Mouse (Mus musculus) lung, adult 2 months (tissue): Measurements from ENCODE around the gene Tnrc6c. TPM values are rescaled to one million over a fixed set of nuclear protein-coding genes. Genes with fewer than 3 reads are reported as not detected.

ENCODE experiments used
- DNase-seq: peaks from one replicate; pipeline ENCODE4 v3.0.0; 2022
- H3K4me1 ChIP-seq: fragments of 200-500 bp; 2 replicates; pipeline ENCODE4 v1.6.1; 2011; ENCODE audit warnings: low read length; ENCODE audit not compliant: control insufficient read depth, insufficient read depth
- H3K4me3 ChIP-seq: fragments of 200-500 bp; replicated peaks from 2 replicates; pipeline ENCODE3; 2011; ENCODE audit warnings: low read depth, mild to moderate bottlenecking, control low read depth, low read length; ENCODE audit errors: extremely low read depth
- CTCF ChIP-seq: fragments of 200-500 bp; IDR thresholded peaks from 2 replicates; pipeline ENCODE4 v1.5.1; 2011; ENCODE audit warnings: mild to moderate bottlenecking, low read length, control low read depth; ENCODE audit not compliant: insufficient read depth
- POLR2A ChIP-seq: fragments of 200-500 bp; IDR thresholded peaks from 2 replicates; pipeline ENCODE4 v1.6.1; 2011; ENCODE audit warnings: low read depth, mild to moderate bottlenecking, control low read depth, low read length, borderline replicate concordance; ENCODE audit errors: extremely low read depth
- WGBS: fragments of 180-500 bp; shearing (Covaris S2); methylation state at CpG from one replicate; pipeline ENCODE4 v1.1.7; 2018; 5-methylcytosine and 5-hydroxymethylcytosine counted together
- polyA plus RNA-seq: library from polyadenylated mRNA; depleted of rRNA; stranded (reverse); fragments of >200 nt; gene quantifications from 2 replicates; pipeline ENCODE4 v1.2.3, GENCODE M21; 2012

Tnrc6c gene
- polyA plus RNA-seq, 1 experiment: 21.3 TPM

DNA sequence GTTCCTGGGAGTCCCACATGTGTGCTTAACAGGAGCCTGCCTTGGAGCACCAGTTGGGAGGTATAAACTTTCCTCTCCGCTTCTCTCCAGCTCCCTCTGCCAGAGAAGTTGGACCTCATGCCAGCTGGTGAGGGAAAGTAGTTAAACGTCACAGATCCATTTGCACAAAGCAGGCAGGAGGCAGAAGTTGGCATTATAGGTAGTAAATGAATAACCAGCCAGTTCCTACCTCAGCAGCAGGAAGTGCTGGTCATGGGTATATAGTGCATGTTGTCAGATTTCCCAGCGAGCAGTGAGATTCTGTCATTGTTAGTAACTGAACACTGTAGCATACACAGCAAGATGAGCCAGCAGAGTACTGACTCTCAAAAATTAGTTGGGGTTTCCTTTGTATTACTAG lies 31.4 kb downstream of the Tnrc6c start:
- TF ChIP-seq CTCF (no peak), POLR2A (no peak)
- 32% methylated on average over 3 of the region's 3 CpGs for whole genome bisulfite sequencing
- no peak overlapping the region for H3K4me3 ChIP-seq
- H3K4me1 ChIP-seq: peaks cover 20% of the 10 kb centered on the region
- no peak for DNase-seq

DNA sequence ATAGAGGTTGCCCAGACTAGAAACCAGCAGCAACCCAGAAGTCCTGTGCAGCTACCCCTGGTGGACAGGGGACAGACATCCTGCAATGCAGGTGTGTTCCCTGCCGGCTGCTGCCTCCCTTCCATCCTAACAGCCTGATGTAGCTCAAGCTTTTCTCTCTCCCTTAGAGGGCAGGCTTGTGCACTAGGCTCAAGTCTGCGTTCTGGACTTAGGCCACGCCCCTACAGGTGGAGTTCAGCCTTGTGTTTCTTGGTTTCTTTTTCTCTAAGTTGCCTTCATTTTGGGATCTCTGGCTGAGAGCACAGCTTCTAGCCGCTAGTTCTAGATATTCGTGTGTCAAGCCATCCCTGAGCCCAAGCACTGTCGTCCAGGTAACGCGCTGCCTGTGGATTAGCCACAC lies 31.9 kb downstream of the Tnrc6c start:
- H3K4me3 ChIP-seq: peak overlapping the region; percentile 27
- 49% methylated on average over 8 of the region's 8 CpGs for WGBS
- peak; percentile 24 for DNase-seq
- no peak for TF ChIP-seq POLR2A
- TF ChIP-seq CTCF: peak; percentile 48
- peaks cover 20% of the 10 kb centered on the region for H3K4me1 ChIP-seq

DNA sequence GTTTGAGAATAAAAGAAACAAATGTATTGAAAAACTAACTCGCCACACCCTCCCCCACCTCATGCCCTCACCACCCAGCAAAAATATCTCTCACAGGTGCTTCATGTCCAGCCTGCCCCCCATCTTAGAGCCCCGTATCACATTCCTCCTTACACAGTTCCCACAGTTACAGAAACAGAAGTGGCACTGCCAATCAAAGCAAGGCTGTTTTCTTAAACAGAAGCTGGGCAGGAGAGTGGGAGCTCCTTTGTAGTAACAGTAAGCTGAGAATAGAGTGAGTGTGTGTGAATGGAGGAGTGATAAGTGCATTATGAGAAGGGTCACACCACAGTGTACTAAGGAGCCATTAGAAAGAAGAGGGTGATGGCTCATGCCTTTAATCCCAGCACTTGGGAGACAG lies 34.5 kb downstream of the Tnrc6c start:
- Histone ChIP-seq H3K4me3 (no peak overlapping the region), H3K4me1 (peaks cover 20% of the 10 kb centered on the region)
- 77% methylated on average over 2 of the region's 2 CpGs for WGBS
- DNase-seq: no peak
- TF ChIP-seq POLR2A: no peak
- TF ChIP-seq CTCF: no peak

DNA sequence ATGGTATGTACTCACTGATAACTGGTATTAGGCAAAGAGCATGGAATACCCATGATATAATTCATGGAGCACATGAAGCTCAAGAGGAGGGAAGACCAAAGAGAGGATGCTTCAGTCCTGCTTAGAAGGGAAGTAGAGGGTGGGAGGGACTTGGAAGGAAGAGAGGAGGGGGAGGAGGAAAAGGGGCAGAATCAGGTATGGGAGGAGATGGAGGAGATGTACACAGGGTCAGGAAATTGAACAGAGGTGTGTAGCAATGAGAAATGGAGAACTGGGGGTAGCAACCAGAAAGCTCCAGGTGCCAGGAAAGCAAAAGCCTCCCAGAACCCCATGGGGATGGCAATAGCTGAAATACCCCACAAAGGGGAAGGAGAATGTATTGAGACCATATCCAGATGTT lies 37.2 kb downstream of the Tnrc6c start:
- DNase-seq: no peak
- TF ChIP-seq CTCF: no peak
- no peak for TF ChIP-seq POLR2A
- H3K4me3 ChIP-seq: no peak overlapping the region
- H3K4me1 ChIP-seq: peaks cover 12% of the 10 kb centered on the region

DNA sequence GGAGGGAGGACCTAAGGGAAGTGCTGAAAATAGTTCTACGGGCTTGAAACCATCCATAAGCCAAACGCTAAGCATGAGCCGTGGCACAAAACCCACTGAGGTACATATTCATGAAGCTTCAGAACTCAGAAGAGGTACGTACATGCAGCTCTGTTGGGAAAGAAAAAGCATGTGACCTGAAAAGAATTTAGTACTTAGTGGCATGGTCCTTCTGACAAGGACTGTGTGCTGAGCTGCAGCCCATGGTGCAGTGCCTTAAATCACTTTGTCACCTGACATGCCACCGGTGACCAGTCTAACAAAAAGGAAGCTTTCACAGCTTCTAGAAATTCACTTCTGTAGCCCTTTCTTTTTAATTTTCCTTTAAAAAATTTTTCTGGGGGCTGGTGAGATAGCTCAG lies 40.0 kb downstream of the Tnrc6c start:
- 76% methylated on average over 5 of the region's 5 CpGs for WGBS
- TF ChIP-seq POLR2A (no peak), CTCF (no peak)
- peaks cover 9% of the 10 kb centered on the region for H3K4me1 ChIP-seq
- H3K4me3 ChIP-seq: no peak overlapping the region
- no peak for DNase-seq

DNA sequence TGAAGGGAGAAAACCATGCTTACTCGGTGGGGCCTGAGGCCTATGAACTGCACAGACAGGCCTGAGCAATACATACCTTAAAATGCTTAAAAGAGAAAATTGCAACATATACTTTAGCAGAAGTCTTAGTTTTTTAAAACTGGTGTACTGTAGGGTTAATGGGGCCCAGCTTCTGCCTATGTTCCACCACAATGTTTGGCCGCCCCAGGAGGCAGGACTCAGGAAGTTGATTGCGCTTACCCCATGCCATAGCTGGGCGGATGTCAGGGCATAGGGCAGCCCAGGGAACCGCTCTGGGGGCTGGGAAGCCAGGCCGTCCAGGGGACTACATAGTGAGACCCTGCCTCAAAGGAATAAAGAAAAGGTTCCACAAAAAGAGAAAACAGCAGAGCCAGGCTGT lies 42.5 kb downstream of the Tnrc6c start:
- no peak for DNase-seq
- H3K4me1 ChIP-seq: peaks cover 9% of the 10 kb centered on the region
- WGBS: 58% methylated on average over 6 of the region's 6 CpGs
- TF ChIP-seq POLR2A: no peak
- no peak for TF ChIP-seq CTCF
- no peak overlapping the region for H3K4me3 ChIP-seq

- WGBS: 85% methylated on average over 4 of the region's 4 CpGs
- H3K4me3 ChIP-seq: no peak overlapping the region
- TF ChIP-seq POLR2A (no peak), CTCF (no peak)
- peaks cover 5% of the 10 kb centered on the region for H3K4me1 ChIP-seq
- no peak for DNase-seq
Measured at GRCm38 (mm10) chr11:117700871-117701270, 46.8 kb downstream of the Tnrc6c start.

DNA sequence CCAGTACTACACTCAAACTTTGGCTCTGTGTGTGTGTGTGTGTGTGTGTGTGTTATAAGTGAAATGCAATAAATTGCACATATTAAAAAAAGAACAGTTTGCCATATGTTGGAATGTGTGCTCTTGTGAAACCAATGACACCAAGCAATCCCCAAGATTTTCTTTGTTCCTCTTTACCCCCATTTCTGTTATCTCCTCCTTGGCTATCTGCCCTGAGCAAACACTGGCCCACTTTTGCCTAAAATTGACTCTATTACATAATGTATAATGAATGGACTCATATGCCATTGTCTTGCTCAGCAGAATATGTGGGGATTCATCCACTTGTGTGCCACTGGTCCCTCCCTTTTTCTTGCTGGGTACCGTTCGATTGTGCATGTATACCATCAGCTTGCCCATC lies 52.2 kb downstream of the Tnrc6c start:
- WGBS: 75% methylated on average over 2 of the region's 2 CpGs
- DNase-seq: no peak
- TF ChIP-seq POLR2A (no peak), CTCF (no peak)
- Histone ChIP-seq H3K4me3 (no peak overlapping the region), H3K4me1 (peaks cover 4% of the 10 kb centered on the region; the same call in 1 of the 2 replicates)

GRCm38 (mm10) chr11:117707238-117707637 lies 53.1 kb downstream of the Tnrc6c start:
- DNase-seq: no peak
- Histone ChIP-seq H3K4me1 (peaks cover 4% of the 10 kb centered on the region; the same call in 1 of the 2 replicates), H3K4me3 (no peak overlapping the region)
- 75% methylated on average over 2 of the region's 2 CpGs for WGBS
- TF ChIP-seq POLR2A (no peak), CTCF (no peak)

DNA sequence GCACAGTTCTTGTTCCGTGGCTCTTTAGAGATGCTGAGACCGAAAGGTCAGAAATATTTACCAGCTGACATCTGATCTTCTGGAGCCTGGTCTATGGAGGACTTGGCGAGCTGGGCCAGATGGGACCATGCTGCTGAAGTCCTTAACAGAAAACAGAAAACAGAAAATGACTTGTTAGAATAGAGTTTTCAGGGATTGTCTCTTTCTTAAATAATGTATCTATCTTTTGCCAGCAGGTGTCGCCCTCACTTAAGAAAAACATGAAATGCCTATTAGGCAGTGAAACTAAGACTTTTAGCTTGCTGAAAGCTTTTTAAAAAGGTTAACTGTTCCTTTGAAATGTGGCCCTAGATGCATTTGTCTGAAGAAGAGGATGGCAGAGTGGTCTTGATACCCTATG lies 55.2 kb downstream of the Tnrc6c start:
- Histone ChIP-seq H3K4me3 (no peak overlapping the region), H3K4me1 (peaks cover 4% of the 10 kb centered on the region; the same call in 1 of the 2 replicates)
- WGBS: 46% methylated on average over 4 of the region's 4 CpGs
- no peak for TF ChIP-seq POLR2A
- no peak for TF ChIP-seq CTCF
- DNase-seq: no peak

DNA sequence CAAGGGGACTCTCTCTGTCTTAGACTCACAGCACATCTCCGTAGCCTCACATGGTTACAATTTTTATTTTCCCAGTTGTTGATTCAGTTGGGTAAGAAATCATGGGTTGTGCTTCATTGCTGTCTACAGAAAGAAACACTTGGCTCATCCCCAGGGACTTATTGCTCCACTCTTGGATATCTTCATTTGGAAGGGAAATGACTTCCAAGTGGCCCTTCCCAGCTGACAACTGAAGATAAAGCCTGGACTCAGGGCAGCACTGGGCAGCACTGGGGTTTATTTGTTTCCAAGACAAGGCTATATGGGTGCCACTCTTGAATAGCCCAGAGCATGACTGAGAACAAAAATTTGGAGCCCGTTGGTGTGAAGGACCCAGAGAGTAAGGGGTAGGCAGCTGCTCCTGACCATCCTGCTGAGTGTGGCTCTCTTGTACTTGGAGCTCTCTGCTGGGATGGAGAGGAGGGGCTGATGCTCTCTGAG lies 56.8 kb downstream of the Tnrc6c start:
- peaks cover 4% of the 10 kb centered on the region; the same call in 1 of the 2 replicates for H3K4me1 ChIP-seq
- no peak for DNase-seq
- TF ChIP-seq CTCF (no peak), POLR2A (no peak)
- no peak overlapping the region for H3K4me3 ChIP-seq
- WGBS: 50% methylated on average over 2 of the region's 2 CpGs
